Mouse (Mus musculus) midbrain, embryonic 11.5 days (tissue): ENCODE results near the gene BC048507. TPM values are rescaled to one million over a fixed set of nuclear protein-coding genes. Genes with fewer than 3 reads are reported as not detected.
"Not testable (repeated sequence)": the region's sequence is repeated elsewhere in the genome, so short reads cannot be mapped to it uniquely, and the experiment has no call there.

Experiments used
- ATAC-seq: fragments of 200-750 bp; cut with Nextera tagmentation; 2 replicates; pipeline ENCODE4 v1.8.0; 2017; ENCODE audit warnings: moderate TSS enrichment, moderate library complexity; ENCODE audit not compliant: low FRiP score
- DNase-seq: peaks from one replicate; pipeline ENCODE4 v3.0.0; 2015; ENCODE audit warnings: low spot score; ENCODE audit errors: missing footprints
- H3K27ac ChIP-seq: fragments of 300-500 bp; sonication (generic); 2 replicates; pipeline ENCODE4 v1.5.1; 2014; ENCODE audit warnings: low read depth, low read length
- H3K27me3 ChIP-seq: fragments of 300-500 bp; sonication (generic); 2 replicates; pipeline ENCODE4 v1.6.1; 2014; ENCODE audit warnings: mild to moderate bottlenecking, low read length, moderate library complexity, mixed read lengths; ENCODE audit not compliant: control insufficient read depth, insufficient read depth
- H3K36me3 ChIP-seq: fragments of 300-500 bp; sonication (generic); 2 replicates; pipeline ENCODE4 v1.6.1; 2014; ENCODE audit warnings: mild to moderate bottlenecking, low read length, moderate library complexity, mixed read lengths; ENCODE audit not compliant: control insufficient read depth, insufficient read depth
- H3K4me1 ChIP-seq: fragments of 300-500 bp; sonication (generic); 2 replicates; pipeline ENCODE4 v1.6.1; 2014; ENCODE audit warnings: low read length; ENCODE audit not compliant: control insufficient read depth, insufficient read depth
- H3K4me2 ChIP-seq: fragments of 300-500 bp; sonication (generic); 2 replicates; pipeline ENCODE4 v1.6.1; 2014; ENCODE audit warnings: mild to moderate bottlenecking, moderate library complexity
- H3K4me3 ChIP-seq: fragments of 300-500 bp; sonication (generic); 2 replicates; pipeline ENCODE4 v1.5.1; 2014; ENCODE audit warnings: low read depth, low read length
- H3K9ac ChIP-seq: fragments of 300-500 bp; sonication (generic); 2 replicates; pipeline ENCODE4 v1.6.1; 2014; ENCODE audit warnings: low read length
- H3K9me3 ChIP-seq: fragments of 300-500 bp; sonication (generic); 2 replicates; pipeline ENCODE4 v1.6.1; 2016; ENCODE audit warnings: low read length; ENCODE audit not compliant: control insufficient read depth
- WGBS: fragments of 180-500 bp; shearing (Covaris S2); extraction: QIAGEN DNeasy Blood & Tissue Kit; methylation state at CpG from one replicate; pipeline ENCODE4 v1.1.7; 2014; 5-methylcytosine and 5-hydroxymethylcytosine counted together
- polyA plus RNA-seq: library from polyadenylated mRNA; unstranded; fragments of >200 nt; fragmentation: Nextera tagmentation; extraction: Ambion mirVana; gene quantifications from 2 replicates; pipeline ENCODE4 v1.2.1, GENCODE M21; 2014

The BC048507 gene
- polyA plus RNA-seq, 1 experiment from 2014 or later = not detected

DNA sequence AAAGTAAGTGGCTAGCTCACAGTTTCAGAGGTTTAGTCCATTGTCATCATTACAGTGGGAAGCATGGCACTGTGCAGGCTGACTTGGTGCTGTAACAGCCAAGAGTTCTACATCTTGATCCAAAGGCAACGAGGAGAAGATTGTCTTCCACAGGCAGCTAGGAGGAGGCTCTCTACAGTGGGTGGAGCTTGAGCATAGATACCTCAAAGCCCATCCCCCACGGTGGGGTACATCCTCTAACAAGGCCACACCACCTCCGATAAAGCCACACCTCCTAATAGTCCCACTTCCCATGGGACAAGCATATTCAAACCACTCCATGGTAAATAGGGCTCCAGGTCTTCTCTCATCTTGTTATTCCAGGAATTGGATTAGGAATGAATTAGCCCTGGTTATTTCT lies 12.8 kb upstream of the BC048507 start:
- WGBS = 83% methylated on average over 3 of the region's 3 CpGs

GRCm38 (mm10) chr13:67853130-67853529 lies 10.0 kb upstream of the BC048507 start:
- WGBS = 81% methylated on average over 6 of the region's 6 CpGs
- H3K9me3 ChIP-seq = no peaks in the 10 kb centered on the region

More for the DNA sequence above, 12.8 kb upstream of the BC048507 start:
- no peak for DNase-seq
- no peaks in the 10 kb centered on the region for H3K4me1 ChIP-seq
- no peaks in the 10 kb centered on the region for H3K27me3 ChIP-seq
- H3K4me3 ChIP-seq = no peak overlapping the region
- H3K9ac ChIP-seq = no peak overlapping the region
- no peaks in the 10 kb centered on the region for H3K9me3 ChIP-seq
- H3K27ac ChIP-seq = no peak overlapping the region
- H3K4me2 ChIP-seq = no peak overlapping the region
- ATAC-seq = no peak
- H3K36me3 ChIP-seq = no peaks in the 10 kb centered on the region

DNA sequence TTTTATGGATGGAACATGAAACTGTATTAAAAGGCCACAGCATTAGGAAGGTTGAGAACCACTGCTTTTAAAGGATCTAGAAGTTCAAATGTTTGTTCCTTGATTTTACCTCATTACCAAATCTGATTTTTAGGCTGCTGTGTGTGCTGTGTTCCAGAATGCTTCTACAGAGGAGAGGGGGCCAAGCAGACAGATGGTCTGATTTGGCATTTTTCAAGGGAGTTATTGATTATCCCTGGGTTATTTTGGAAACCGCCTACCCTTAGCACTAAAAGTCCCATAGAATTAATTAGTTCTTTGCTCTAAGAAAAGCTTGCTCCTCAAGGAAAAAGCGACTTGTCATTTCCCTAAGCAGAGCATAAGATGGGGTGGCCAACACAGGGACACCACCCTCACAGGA lies 9.1 kb upstream of the BC048507 start:
- no peak overlapping the region for H3K9ac ChIP-seq
- ATAC-seq (no peak), DNase-seq (no peak)
- H3K27ac ChIP-seq = no peak overlapping the region
- no peak overlapping the region for H3K4me3 ChIP-seq
- no peaks in the 10 kb centered on the region for H3K27me3 ChIP-seq
- no peaks in the 10 kb centered on the region for H3K4me1 ChIP-seq
- 88% methylated on average over 2 of the region's 2 CpGs for WGBS
- no peaks in the 10 kb centered on the region for H3K9me3 ChIP-seq
- H3K36me3 ChIP-seq = no peaks in the 10 kb centered on the region
- H3K4me2 ChIP-seq = no peak overlapping the region

More at GRCm38 (mm10) chr13:67853130-67853529, 10.0 kb upstream of the BC048507 start:
- no peak overlapping the region for H3K27ac ChIP-seq
- no peak for DNase-seq
- no peaks in the 10 kb centered on the region for H3K27me3 ChIP-seq
- no peak overlapping the region for H3K9ac ChIP-seq
- ATAC-seq = no peak
- no peak overlapping the region for H3K4me2 ChIP-seq
- H3K4me3 ChIP-seq = no peak overlapping the region
- H3K36me3 ChIP-seq = no peaks in the 10 kb centered on the region
- H3K4me1 ChIP-seq = no peaks in the 10 kb centered on the region

DNA sequence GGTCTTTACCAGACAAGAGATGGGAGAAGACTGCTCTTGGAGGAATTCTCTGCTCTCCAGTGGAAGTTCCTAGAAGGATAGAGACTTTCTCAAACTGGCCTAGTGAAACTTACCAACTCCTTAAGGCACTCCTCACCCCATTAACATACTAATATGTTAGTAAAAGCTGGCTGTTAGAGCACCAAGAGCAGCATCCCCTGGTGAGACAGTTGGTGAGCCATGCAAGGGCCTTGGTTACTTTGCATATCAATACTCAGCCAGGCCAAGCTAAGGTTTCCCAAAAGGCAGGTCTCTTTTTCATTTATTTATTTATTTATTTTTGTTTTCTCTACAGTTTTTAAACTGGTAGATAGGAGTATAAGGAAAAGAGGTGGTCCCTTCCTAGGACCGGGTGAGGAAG lies 5.8 kb upstream of the BC048507 start:
- DNase-seq (no peak), ATAC-seq (no peak)
- Histone ChIP-seq H3K4me2 (no peak overlapping the region), H3K27me3 (no peaks in the 10 kb centered on the region), H3K4me3 (no peak overlapping the region), H3K4me1 (no peaks in the 10 kb centered on the region), H3K36me3 (no peaks in the 10 kb centered on the region), H3K9me3 (no peaks in the 10 kb centered on the region), H3K27ac (no peak overlapping the region), H3K9ac (no peak overlapping the region)
- WGBS = 21% methylated on average over 1 of the region's 1 CpGs

DNA sequence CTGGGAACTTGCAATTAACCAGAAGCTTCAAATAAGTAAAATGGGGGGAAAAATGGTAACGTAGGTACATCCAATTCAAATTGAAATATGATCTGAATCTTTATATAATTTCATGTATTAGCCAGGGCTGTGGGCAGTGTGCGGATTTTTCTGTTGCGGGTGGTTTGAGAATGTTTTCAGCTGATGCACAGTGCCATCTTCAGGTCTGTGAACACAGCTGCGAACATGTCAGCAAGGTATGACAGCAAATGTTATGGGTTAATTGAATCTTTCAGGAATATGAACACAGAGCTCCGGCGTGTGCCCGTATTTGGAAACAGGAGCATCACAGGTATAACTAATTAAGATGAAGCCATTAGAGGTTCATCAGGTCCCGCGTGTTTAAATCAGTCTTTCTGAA lies 618 bp upstream of the BC048507 start:
- WGBS = 83% methylated on average over 9 of the region's 9 CpGs
- DNase-seq (no peak), ATAC-seq (no peak)
- H3K4me2 ChIP-seq = no peak overlapping the region
- H3K27me3 ChIP-seq = no peaks in the 10 kb centered on the region
- H3K9ac ChIP-seq = no peak overlapping the region
- H3K27ac ChIP-seq = no peak overlapping the region
- no peaks in the 10 kb centered on the region for H3K4me1 ChIP-seq
- H3K4me3 ChIP-seq = no peak overlapping the region
- no peaks in the 10 kb centered on the region for H3K9me3 ChIP-seq
- no peaks in the 10 kb centered on the region for H3K36me3 ChIP-seq

- Histone ChIP-seq H3K27me3 (no peaks in the 10 kb centered on the region), H3K27ac (no peak overlapping the region), H3K4me3 (no peak overlapping the region), H3K4me1 (no peaks in the 10 kb centered on the region), H3K9me3 (no peaks in the 10 kb centered on the region), H3K9ac (no peak overlapping the region), H3K36me3 (no peaks in the 10 kb centered on the region), H3K4me2 (no peak overlapping the region)
- ATAC-seq (no peak), DNase-seq (no peak)
- 55% methylated on average over 5 of the region's 5 CpGs for WGBS
These were observed 1.7 kb downstream of the BC048507 start for GRCm38 (mm10) chr13:67864764-67865350.

- H3K4me2 ChIP-seq = no peak overlapping the region
- no peak overlapping the region for H3K9ac ChIP-seq
- H3K9me3 ChIP-seq = no peaks in the 10 kb centered on the region
- no peaks in the 10 kb centered on the region for H3K4me1 ChIP-seq
- no peak overlapping the region for H3K4me3 ChIP-seq
- no peaks in the 10 kb centered on the region for H3K36me3 ChIP-seq
- H3K27ac ChIP-seq = no peak overlapping the region
- no peaks in the 10 kb centered on the region for H3K27me3 ChIP-seq
- no peak for DNase-seq
- ATAC-seq = no peak
- 33% methylated on average over 3 of the region's 3 CpGs for WGBS
These were observed 4.8 kb downstream of the BC048507 start for GRCm38 (mm10) chr13:67867899-67868298.

- not testable (repeated sequence) for H3K27ac ChIP-seq, H3K4me3 ChIP-seq, H3K36me3 ChIP-seq, H3K4me1 ChIP-seq, H3K9ac ChIP-seq, H3K27me3 ChIP-seq, DNase-seq, ATAC-seq, H3K4me2 ChIP-seq, H3K9me3 ChIP-seq
- WGBS = 38% methylated on average over 6 of the region's 12 CpGs
These were observed 13.0 kb downstream of the BC048507 start for GRCm38 (mm10) chr13:67876049-67876698.

DNA sequence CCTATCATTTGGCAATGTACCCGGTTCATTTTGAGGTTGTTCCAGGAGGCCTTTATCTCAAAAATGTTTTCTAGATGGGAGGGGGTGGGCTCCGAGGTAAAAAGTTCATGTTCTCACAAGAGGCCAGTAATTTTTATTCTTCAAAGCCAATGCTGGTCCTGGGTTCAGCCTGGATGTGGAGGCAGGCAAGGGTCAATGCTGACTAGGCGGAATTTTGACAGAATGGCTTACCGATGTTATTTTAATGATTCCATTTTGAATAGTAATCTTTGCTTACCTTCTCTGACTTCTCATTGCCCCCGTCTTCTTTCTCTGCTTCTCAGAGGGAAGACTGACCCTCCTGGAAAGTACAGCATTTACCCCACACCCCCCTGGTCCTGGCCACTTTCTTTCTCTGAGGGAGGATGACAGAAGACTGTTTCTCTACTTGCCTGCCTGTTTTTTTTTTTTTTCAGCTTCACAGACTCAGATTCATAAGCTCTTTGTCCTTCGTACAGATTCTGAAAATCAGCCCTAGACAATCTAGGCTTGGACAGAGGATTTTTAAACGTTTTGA lies 13.7 kb downstream of the BC048507 start:
- 75% methylated on average over 6 of the region's 7 CpGs for WGBS
- Histone ChIP-seq H3K27me3 (no peaks in the 10 kb centered on the region), H3K4me2 (no peak overlapping the region), H3K4me3 (no peak overlapping the region), H3K27ac (no peak overlapping the region), H3K9ac (no peak overlapping the region), H3K36me3 (no peaks in the 10 kb centered on the region), H3K9me3 (no peaks in the 10 kb centered on the region), H3K4me1 (no peaks in the 10 kb centered on the region)
- no peak for ATAC-seq
- no peak for DNase-seq
